Mouse (Mus musculus): ENCODE measurements around the gene Dnph1. TPM values are rescaled to one million over a fixed set of nuclear protein-coding genes. Genes with fewer than 3 reads are reported as not detected.

Dnph1 gene
- polyA plus RNA-seq, 1 experiment from 2014 or later = 59.7 TPM

DNA sequence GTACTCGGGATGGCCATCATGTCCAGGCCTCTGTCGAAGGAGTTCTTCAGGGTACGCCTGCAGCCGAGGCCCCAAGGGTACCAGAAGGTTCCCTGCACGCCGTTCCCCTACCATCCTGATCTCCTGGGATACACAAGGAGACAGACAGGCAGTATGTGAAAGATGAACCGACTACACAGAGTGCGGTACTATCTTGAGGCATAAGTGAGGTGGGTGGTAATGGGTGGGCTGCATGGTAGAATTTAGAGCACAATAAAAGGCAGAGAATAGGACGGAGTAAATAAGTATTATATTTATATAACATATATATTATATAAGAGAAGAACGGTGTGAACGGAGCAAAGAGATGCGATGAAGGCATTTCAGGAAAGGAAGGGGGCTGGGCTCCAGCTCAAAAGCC, 47.1 kb downstream of the Dnph1 start:
- H3K4me3 ChIP-seq (ENCODE audit: low read depth, low read length) = no peak overlapping the region
- H3K9me3 ChIP-seq (ENCODE audit: control insufficient read depth, low read length) = no peaks in the 10 kb centered on the region
- no peak overlapping the region for H3K9ac ChIP-seq (ENCODE audit: low read depth, low read length)
- H3K4me2 ChIP-seq (replicated peaks; ENCODE audit: low read depth, low read length) = no peak overlapping the region
- peaks cover 5% of the 10 kb centered on the region; the same call in 1 of the 2 replicates for H3K27me3 ChIP-seq (ENCODE audit: control insufficient read depth, insufficient read depth, low read length)
- ATAC-seq (ENCODE audit: low FRiP score) = no peak
- H3K36me3 ChIP-seq (ENCODE audit: control insufficient read depth, insufficient read depth, low read length) = no peaks in the 10 kb centered on the region
- H3K27ac ChIP-seq (ENCODE audit: low read depth, low read length) = no peak overlapping the region
- WGBS = 90% methylated on average over 12 of the region's 12 CpGs
- DNase-seq (ENCODE audit: low spot score) = no peak
- peaks cover 5% of the 10 kb centered on the region; the same call in 1 of the 2 replicates for H3K4me1 ChIP-seq (replicated peaks; ENCODE audit: control insufficient read depth, insufficient read depth, low read length)

DNA sequence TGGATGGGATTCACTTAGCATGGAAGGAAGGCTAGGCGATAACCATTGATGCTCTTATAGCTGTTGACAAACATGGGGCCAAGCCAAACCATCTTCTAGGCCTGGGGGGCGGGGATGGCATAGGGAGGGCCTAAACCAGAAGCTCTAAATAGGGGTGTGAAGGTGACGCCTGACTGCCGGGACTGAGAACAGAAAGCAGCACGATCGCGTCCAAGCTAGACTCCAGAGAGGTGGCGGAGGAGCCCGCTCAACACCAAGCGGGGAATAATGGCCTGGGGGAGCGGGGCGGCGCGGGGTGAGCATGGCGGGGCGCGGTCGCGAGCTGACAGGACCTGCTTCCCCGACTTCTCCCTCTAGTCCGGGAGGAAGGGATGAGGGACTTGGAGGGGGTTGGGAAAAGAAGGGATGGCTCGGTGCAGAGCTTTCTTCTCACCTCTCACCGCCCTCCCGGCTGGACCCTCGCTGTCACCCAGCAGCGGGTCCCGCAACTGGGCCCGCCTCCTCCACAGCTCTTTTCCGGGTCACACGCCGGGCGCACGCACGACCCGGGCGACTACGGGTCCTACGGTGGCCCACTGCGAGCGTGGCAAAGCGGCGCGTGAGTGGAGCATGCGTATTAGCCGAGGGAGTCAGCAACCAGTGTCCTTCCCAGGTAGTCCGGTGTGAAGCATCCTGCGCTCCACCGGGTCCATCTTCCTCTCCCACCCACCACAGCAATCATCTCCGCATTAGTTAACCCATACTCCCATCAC, 49.5 kb downstream of the Dnph1 start, which contains the start of gene Cul9:
Cul9 (minus strand) TSS at position 576 of the 752 bp plus-strand sequence.
- DNase-seq (ENCODE audit: low spot score) = peak; percentile 76
- Histone ChIP-seq H3K9ac (ENCODE audit: low read depth, low read length) (peak within 1 kb of the TSS; percentile 82), H3K4me3 (ENCODE audit: low read depth, low read length) (peak within 1 kb of the TSS; percentile 62), H3K27ac (ENCODE audit: low read depth, low read length) (no peak within 1 kb of the TSS), H3K4me1 (replicated peaks; ENCODE audit: control insufficient read depth, insufficient read depth, low read length) (peaks cover 5% of the 10 kb centered on the region; the same call in 1 of the 2 replicates), H3K4me2 (replicated peaks; ENCODE audit: low read depth, low read length) (peak within 1 kb of the TSS; percentile 89), H3K27me3 (ENCODE audit: control insufficient read depth, insufficient read depth, low read length) (peaks cover 5% of the 10 kb centered on the region; the same call in 1 of the 2 replicates), H3K36me3 (ENCODE audit: control insufficient read depth, insufficient read depth, low read length) (0 out of 2 replicates have a peak, but pooled peaks cover 9% of the 10 kb centered on the region), H3K9me3 (ENCODE audit: control insufficient read depth, low read length) (no peaks in the 10 kb centered on the region)
- peak; percentile 81 for ATAC-seq (ENCODE audit: low FRiP score)
- 2% methylated on average over 42 of the region's 49 CpGs for WGBS

DNA sequence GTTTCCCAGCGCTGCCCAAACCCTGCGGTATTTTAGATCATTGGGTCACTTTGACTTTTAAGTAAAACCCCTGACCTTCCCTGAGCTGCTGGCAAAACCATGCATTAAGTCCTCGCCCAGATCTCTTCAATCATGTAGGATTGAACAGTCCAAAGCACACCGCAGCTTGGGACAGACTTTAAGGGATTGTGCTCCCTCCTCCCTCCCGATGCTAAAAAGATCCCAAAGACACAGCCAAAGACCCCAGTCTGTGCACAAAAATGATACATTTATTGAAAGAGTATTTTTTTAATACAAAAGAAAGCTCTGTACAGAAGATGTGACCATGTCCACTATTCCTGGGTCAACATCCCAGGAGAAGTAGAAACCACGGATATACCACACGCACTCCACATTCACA, 50.1 kb downstream of the Dnph1 start:
- no peaks in the 10 kb centered on the region for H3K9me3 ChIP-seq (ENCODE audit: control insufficient read depth, low read length)
- H3K27me3 ChIP-seq (ENCODE audit: control insufficient read depth, insufficient read depth, low read length) = peaks cover 5% of the 10 kb centered on the region; the same call in 1 of the 2 replicates
- WGBS = 10% methylated on average over 7 of the region's 7 CpGs
- no peak overlapping the region for H3K27ac ChIP-seq (ENCODE audit: low read depth, low read length)
- peak overlapping the region; percentile 82 for H3K9ac ChIP-seq (ENCODE audit: low read depth, low read length)
- ATAC-seq (ENCODE audit: low FRiP score) = no peak
- peak overlapping the region; percentile 89 for H3K4me2 ChIP-seq (replicated peaks; ENCODE audit: low read depth, low read length)
- H3K36me3 ChIP-seq (ENCODE audit: control insufficient read depth, insufficient read depth, low read length) = peaks cover 14% of the 10 kb centered on the region; the same call in 1 of the 2 replicates
- DNase-seq (ENCODE audit: low spot score) = no peak
- H3K4me1 ChIP-seq (replicated peaks; ENCODE audit: control insufficient read depth, insufficient read depth, low read length) = peaks cover 5% of the 10 kb centered on the region; the same call in 1 of the 2 replicates
- peak overlapping the region; percentile 62 for H3K4me3 ChIP-seq (ENCODE audit: low read depth, low read length)

DNA sequence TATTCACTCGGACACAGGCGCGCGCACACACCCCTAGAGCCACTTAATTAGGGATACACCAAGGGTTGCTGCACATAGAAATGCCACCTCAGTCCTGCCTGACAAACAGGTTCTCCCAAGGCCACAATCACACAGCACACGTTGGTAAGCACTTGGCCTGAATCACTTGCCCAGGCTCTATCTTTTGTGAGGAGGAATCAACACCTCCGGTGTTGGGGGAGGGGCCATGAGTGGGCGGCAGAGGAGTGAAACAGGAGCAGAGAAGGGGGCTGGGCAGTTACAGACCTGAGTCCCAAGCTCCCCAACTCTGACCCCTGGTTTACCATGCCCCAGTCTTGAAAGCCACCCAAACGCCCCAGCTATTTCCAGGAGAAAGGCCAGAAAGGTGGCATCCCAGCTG, 50.5 kb downstream of the Dnph1 start:
- H3K4me2 ChIP-seq (replicated peaks; ENCODE audit: low read depth, low read length) = no peak overlapping the region
- peaks cover 14% of the 10 kb centered on the region; the same call in 1 of the 2 replicates for H3K36me3 ChIP-seq (ENCODE audit: control insufficient read depth, insufficient read depth, low read length)
- DNase-seq (ENCODE audit: low spot score) (peak; percentile 39), ATAC-seq (ENCODE audit: low FRiP score) (no peak)
- no peak overlapping the region for H3K4me3 ChIP-seq (ENCODE audit: low read depth, low read length)
- H3K9ac ChIP-seq (ENCODE audit: low read depth, low read length) = no peak overlapping the region; the same call in 1 of the 2 replicates
- 13% methylated on average over 8 of the region's 8 CpGs for WGBS
- no peak overlapping the region for H3K27ac ChIP-seq (ENCODE audit: low read depth, low read length)
- H3K4me1 ChIP-seq (replicated peaks; ENCODE audit: control insufficient read depth, insufficient read depth, low read length) = peaks cover 5% of the 10 kb centered on the region; the same call in 1 of the 2 replicates
- no peaks in the 10 kb centered on the region for H3K9me3 ChIP-seq (ENCODE audit: control insufficient read depth, low read length)
- peaks cover 5% of the 10 kb centered on the region; the same call in 1 of the 2 replicates for H3K27me3 ChIP-seq (ENCODE audit: control insufficient read depth, insufficient read depth, low read length)

DNA sequence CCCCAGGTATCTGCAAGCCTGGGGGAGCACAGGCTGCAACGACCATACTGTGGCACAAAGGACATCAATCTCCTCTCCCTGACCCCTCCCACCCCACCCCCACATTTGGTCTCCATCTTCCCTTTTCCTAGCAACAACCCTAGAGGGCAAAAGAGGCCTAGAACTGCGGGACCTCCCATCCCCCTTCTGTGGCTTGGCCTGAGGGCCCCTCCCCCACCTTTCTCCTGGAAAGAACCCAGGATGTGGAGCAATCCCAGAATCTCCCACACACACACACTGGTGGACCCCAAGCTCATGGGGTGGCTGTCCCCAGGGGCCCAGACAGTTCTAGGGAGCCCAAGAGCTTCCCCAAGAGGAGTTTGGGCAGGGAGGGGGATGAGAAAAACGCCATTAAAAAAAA, 51.4 kb downstream of the Dnph1 start:
- Histone ChIP-seq H3K4me2 (replicated peaks; ENCODE audit: low read depth, low read length) (no peak overlapping the region), H3K9me3 (ENCODE audit: control insufficient read depth, low read length) (no peaks in the 10 kb centered on the region), H3K27ac (ENCODE audit: low read depth, low read length) (no peak overlapping the region), H3K4me3 (ENCODE audit: low read depth, low read length) (no peak overlapping the region), H3K9ac (ENCODE audit: low read depth, low read length) (no peak overlapping the region), H3K27me3 (ENCODE audit: control insufficient read depth, insufficient read depth, low read length) (peaks cover 5% of the 10 kb centered on the region; the same call in 1 of the 2 replicates), H3K4me1 (replicated peaks; ENCODE audit: control insufficient read depth, insufficient read depth, low read length) (peaks cover 5% of the 10 kb centered on the region), H3K36me3 (ENCODE audit: control insufficient read depth, insufficient read depth, low read length) (peaks cover 14% of the 10 kb centered on the region; the same call in 1 of the 2 replicates)
- 19% methylated on average over 3 of the region's 3 CpGs for WGBS
- no peak for DNase-seq (ENCODE audit: low spot score)
- ATAC-seq (ENCODE audit: low FRiP score) = no peak

DNA sequence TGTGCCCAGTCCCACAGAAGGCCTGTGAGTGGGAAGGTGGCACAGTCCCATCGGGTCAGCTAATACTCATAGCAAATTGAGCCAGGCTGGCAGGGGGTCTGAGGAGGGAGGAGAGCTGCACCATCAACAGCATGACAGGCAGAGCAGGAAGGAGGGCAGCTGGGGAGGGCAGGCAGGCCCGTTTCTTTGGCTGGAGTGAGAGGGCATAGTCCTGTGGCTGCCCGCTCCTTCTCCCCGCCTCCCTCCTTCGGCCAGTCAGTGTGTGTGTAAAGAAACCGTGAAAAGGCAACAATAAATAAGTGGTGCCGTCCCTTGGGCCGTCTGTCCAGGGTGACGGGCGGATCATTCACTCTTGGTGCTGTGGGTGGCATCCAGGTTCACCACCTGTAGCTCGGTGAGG, 52.2 kb downstream of the Dnph1 start:
- Histone ChIP-seq H3K27ac (ENCODE audit: low read depth, low read length) (no peak overlapping the region), H3K9me3 (ENCODE audit: control insufficient read depth, low read length) (no peaks in the 10 kb centered on the region), H3K4me2 (replicated peaks; ENCODE audit: low read depth, low read length) (no peak overlapping the region), H3K4me1 (replicated peaks; ENCODE audit: control insufficient read depth, insufficient read depth, low read length) (peaks cover 13% of the 10 kb centered on the region), H3K27me3 (ENCODE audit: control insufficient read depth, insufficient read depth, low read length) (peaks cover 5% of the 10 kb centered on the region; the same call in 1 of the 2 replicates), H3K9ac (ENCODE audit: low read depth, low read length) (no peak overlapping the region), H3K36me3 (ENCODE audit: control insufficient read depth, insufficient read depth, low read length) (peaks cover 14% of the 10 kb centered on the region; the same call in 1 of the 2 replicates), H3K4me3 (ENCODE audit: low read depth, low read length) (no peak overlapping the region)
- WGBS = 51% methylated on average over 11 of the region's 11 CpGs
- ATAC-seq (ENCODE audit: low FRiP score) (no peak), DNase-seq (ENCODE audit: low spot score) (no peak)

DNA sequence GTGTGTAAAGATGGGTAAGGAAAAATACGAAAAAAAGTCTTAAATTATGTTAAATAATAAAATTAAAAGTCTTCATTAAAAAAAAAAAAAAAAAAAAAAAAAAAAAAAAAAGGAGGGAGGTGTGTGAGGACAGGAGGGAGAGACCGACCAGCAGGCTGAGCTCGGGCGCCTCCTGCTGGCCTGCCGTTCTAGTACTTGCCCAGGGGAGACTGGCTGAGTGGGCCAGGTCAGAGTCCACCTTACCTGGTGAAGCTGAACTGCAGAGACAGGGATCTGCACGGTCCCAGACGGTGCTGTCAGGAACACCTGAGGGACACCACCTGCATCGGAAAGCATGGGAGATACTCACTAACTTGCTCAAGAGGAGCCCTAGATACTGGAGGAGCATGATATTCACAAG, 52.7 kb downstream of the Dnph1 start:
- Histone ChIP-seq H3K36me3 (ENCODE audit: control insufficient read depth, insufficient read depth, low read length) (peaks cover 14% of the 10 kb centered on the region; the same call in 1 of the 2 replicates), H3K4me3 (ENCODE audit: low read depth, low read length) (no peak overlapping the region; the same call in 1 of the 2 replicates), H3K9ac (ENCODE audit: low read depth, low read length) (no peak overlapping the region), H3K27ac (ENCODE audit: low read depth, low read length) (no peak overlapping the region), H3K9me3 (ENCODE audit: control insufficient read depth, low read length) (no peaks in the 10 kb centered on the region), H3K27me3 (ENCODE audit: control insufficient read depth, insufficient read depth, low read length) (peaks cover 5% of the 10 kb centered on the region; the same call in 1 of the 2 replicates), H3K4me1 (replicated peaks; ENCODE audit: control insufficient read depth, insufficient read depth, low read length) (peaks cover 17% of the 10 kb centered on the region), H3K4me2 (replicated peaks; ENCODE audit: low read depth, low read length) (no peak overlapping the region)
- ATAC-seq (ENCODE audit: low FRiP score) (no peak), DNase-seq (ENCODE audit: low spot score) (peak; percentile 81)
- WGBS = 23% methylated on average over 8 of the region's 8 CpGs
